Mouse (Mus musculus): Measurements from ENCODE around the gene Lamp1.

Gene Lamp1

GRCm38 (mm10) chr8:13202806-13203205 is 43.8 kb downstream of the Lamp1 start:
- DNase-seq, result no peak

- no peak for DNase-seq
These were observed 44.5 kb downstream of the Lamp1 start for GRCm38 (mm10) chr8:13203472-13203871.

GRCm38 (mm10) chr8:13204371-13205140 is 45.6 kb downstream of the Lamp1 start:
- DNase-seq, result no peak

DNA sequence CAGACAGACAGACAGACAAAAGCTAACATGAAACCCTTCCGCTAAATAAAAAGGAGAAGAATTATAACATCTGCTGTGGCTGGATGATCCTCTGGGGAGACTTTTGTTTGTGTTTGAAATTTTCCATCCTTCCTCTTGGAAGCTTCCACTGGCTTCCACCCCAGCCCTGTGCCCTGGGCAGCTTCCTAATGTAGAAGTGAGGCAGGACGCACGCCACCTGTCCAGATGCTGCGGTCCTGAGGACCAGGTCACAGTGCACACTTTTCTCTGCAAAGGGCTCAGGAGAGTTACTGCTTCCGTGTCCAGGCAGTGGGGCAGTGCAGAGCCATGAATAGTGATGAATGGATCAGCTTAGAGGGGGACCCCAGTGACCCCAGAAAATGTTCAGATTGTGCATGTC is 46.4 kb downstream of the Lamp1 start:
- no peak for DNase-seq

- DNase-seq, result no peak
These were observed 47.3 kb downstream of the Lamp1 start for GRCm38 (mm10) chr8:13206290-13206689.

DNA sequence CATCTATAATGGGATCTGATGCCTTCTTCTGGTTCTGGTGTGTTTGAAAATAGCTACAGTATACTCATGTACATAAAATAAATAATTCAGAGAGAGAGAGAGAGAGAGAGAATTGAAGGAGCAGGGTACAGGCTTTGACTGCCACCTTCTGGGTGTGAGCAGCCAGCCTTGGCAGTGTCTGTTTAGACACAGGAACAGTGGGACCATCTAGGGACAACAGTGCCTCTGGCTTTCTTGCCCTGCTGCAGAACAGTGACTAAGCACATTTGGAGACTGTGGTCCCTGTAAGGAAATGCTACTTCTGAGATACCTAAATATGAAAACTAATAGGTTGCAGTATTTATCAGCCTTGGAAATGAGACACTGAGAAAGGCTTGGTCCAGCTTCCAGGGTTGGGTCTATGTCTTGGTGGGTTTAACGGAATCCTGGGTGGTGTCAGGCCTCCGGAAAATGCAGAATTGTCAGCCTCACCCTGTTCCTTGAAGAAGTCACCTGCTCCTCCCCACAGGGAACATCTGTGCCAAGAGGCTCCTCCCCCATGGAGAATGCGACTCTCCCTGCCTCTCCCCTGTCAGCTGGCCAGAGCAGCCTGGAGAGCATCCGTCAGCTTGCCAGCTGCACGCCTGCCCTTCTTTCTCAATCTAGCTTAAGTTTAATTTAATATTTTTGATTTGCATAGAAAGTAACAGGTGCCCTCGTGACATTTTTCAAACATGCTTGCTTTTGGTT is 49.8 kb downstream of the Lamp1 start:
- no peak for DNase-seq

DNA sequence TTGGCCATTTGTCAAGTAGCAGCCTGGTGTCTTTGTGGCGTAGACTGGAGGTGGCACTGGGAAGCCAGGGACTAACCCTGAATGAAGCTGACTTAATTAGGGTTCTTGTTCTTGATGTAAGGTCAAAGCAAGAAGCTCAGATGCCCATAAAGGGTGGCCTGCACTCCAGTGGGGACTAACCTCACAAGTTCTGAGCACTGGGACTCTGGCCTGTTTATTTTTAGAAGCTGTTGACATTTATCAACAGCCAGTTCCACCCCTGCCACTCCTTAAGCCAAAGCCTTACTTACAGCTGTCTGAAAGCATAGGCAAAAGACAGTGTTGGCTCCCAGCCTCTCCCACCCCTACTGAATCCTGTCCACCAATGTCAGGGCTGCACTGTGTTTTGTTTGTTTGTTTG is 50.8 kb downstream of the Lamp1 start:
- no peak for DNase-seq

- DNase-seq, result peak; percentile 52
These were observed 54.7 kb downstream of the Lamp1 start for GRCm38 (mm10) chr8:13213479-13214268.

GRCm38 (mm10) chr8:13216386-13216785 is 57.4 kb downstream of the Lamp1 start:
- no peak for DNase-seq

DNA sequence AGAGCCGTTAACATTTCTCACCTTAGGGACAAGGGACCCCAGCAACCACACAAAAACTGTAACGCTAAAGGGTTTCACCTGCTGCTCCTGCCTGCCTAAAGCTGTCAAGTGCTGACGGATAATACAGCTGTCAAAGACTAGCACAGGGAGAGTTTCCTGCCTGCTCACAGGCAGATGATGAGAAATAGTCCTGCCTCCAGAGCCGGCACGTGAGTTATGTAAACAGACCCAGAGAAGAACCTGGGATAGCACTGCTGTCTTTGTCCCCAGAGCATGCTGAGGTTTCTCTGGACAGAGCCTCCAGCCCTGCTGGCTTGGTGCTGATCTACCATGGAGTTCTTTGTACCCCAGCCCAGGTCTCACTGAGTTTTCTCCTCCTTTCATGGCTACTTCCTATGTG is 58.1 kb downstream of the Lamp1 start:
- DNase-seq, result no peak

GRCm38 (mm10) chr8:13217986-13218385 is 59.0 kb downstream of the Lamp1 start:
- no peak for DNase-seq

- no peak for DNase-seq
These were observed 59.5 kb downstream of the Lamp1 start for GRCm38 (mm10) chr8:13218441-13218840.

GRCm38 (mm10) chr8:13224426-13224825 is 65.5 kb downstream of the Lamp1 start:
- DNase-seq, result no peak
